Mouse (Mus musculus) fibroblast of lung, adult 2 months (primary cell): ENCODE measurements around the gene Lpar5.

ENCODE experiments used
- DNase-seq: peaks from one replicate; pipeline ENCODE4 v3.0.0-alpha.2; 2011; ENCODE audit warnings: low read depth

Gene Lpar5

DNA sequence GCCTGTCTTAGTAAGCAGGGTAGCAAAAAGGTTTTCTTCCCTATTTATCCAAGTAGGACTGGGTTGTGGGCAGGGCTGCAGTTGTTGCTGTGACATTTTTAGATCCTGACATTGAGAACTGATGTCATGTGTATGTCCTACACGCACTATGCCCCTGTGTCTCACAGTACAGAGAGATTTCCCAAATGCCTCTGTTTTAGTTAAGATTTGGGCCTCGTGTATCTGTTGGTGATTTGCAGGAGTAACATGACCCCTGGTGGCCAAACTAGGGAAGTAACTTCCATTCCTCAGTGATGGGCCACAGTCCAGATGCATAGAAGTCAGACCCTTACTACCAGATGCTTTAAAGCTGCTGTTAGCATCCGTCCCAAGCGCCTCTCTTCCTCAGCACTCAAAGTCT, 16.7 kb downstream of the Lpar5 start:
- DNase-seq: peak; percentile 56

DNA sequence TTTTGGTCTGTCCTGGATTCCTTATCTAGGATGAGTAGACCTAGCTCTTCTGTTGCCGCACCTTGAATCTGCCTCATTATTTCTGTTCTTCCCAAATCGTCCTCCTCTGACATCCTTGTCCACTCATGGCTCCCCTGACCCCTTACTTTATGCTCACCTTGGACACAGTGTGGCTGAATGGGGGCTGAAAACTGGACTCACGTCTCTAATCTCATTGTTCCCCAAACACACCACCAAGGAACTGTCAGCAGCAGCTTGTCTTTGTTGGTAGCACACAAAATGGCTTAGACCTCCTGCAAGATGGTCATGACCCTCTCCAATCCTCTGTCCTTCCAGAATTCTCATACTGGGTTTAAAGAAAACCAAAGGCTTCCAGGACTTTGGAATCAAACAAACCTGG, 20.2 kb downstream of the Lpar5 start:
- no peak for DNase-seq

DNA sequence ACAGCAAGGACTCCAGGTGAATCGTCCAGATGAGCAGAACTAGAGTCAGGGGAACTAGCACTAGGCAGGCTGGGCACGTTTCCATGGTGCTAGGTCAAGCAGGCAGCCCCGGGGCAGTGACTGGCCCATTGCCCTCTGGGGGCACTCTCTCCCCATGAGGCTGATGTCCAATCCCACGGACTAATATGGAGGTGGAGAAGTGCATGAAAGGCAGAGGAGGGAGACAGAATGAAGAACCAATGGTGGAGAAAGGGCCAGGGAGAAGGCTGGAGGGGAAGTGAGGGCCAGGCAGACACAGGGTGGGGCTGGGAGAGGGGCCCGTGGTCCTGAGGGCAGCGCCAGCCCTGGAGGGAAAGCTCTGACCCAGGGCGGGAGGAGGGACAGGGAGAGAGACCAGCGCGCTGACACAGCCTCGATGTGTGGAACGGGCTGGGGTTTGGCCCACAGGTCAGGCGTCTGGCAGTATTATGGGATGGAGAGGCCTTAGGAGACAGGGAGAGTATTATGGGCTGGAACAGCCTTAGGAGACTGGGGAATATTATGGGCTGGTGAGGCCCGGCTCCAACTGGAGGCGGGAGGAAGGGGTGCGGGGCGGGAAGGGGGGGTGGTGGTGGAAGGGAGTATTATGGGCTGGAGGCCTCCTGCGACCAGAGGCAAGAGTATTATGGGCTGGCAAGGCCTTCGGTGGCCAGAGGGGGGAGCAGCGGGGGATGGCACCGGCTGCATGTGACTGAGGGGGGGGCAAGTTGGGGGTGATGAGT, 21.0 kb downstream of the Lpar5 start:
- DNase-seq: peak; percentile 70

DNA sequence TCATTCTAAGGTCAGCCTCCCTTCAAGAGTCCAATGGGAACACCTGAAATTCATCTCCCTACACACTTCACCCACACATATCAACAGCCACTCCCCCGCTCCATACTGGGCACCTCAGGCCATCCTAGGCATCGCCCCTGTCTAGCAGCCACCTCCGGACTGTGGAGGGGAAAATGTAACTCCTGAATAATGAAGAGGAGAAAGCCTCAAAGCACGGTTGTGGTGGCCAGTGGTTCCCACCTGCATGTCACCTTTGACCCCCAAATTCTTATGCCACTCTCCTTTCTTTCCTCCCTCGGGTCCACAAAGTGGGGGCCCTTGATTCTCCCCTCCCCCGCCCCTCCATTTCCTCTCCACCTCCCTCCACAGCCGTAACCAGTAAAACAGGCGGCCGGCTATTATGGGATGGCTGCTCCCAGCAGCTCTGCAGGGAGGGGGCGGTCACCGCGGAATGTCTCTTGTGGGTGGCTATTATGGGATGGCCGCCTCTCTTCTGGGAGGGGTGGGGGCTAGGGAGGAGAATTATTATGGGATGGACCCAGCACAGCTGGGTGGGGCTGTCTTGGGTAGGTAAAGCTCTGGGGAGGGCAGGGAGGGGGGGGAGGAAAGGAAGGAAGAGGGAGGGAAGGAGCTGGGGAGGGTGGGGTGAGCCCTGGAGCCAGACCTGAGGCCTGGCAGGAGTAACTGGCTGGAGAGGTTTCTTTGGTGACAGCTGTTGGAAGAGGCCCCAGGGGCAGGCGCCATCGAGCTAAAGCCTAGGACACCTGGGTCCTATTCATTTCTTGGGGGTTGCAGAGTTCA, 22.0 kb downstream of the Lpar5 start:
- DNase-seq: no peak

- no peak for DNase-seq
Observed at GRCm38 (mm10) chr6:125090341-125091085, 22.8 kb downstream of the Lpar5 start.

DNA sequence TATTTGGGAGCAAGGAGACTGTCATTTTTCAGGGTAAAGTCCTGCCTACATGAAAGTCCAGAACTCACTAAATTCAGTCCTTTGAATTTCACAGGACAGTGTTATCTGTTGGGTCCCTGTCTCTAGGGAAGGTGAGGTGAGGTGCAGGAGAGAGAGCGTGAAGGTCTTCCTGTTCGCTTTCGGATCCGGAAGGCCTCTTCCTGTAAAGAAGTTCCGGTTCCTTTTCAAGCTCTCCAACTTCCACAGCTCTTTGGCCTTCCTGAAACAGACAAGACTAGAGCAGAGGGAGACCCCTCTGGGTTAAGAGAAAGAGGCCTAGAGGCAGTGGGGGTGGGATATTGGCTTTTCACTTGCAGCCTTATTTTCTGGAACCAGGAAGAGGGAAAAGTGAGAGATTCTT, 24.7 kb downstream of the Lpar5 start:
- DNase-seq: no peak

DNA sequence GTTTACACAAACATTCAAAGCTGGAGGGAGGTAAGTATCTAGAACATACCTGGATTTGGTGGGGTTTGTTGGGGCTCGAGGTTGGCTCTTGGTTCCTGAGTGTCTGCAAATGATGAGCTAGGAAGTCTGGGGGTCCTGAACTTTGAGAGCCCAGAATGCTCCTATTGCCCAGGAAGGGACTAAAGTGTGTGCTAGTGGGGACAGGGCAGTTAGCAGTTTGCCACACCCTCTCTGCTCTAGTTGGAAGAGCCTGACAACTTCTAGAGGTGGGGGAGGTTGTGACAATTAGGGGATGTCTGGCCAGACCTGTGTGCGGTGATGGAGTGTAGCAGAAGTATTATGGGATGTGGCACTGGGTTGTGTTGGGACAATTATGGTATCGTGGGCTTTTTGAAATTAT, 27.1 kb downstream of the Lpar5 start:
- DNase-seq: no peak

DNA sequence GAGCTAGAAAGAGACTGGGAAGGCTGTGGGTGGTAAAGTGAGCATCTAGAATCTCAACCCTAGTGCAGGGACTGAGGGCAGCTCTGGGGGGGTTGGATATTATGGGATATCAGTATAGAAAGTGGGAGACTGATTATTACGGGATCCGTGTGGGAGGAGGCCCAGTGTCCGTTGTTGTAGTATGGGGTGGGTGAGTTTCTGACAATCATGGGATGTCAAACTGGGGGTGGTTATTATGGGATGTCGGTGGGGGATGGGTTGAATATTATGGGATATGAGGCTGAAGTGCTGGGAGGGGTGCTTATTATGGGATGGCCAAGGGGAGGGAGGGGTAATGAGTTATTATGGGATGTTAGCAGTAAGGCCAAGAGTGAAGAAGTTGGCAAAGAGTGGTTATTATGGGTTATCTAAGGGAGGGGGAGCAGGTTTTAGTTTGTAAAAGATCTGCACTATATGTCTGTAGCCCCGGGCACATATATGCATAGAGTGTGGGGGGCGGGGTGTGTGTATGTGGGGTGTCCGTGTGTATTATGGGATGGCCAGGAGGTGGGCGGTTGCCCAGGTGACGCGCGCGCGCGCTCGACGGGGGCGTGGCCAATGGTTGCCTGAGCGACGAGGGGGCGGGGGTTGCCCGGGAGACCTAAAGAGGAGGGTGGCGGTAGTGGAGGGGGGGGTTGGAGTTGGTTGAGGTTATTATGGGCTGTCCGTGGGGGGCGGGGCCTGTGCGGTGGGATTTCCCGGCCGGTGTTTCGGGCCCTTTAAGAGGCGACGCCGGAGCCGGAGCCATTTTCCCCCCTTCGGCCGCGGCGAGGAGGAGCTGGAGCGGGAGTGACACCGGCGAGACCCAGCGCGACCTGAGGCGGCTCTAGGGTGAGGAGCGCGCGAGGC, 27.9 kb downstream of the Lpar5 start, which contains the start of gene Chd4:
Gene Chd4, plus strand, starts transcription at position 591 of the 888 bp plus-strand sequence.
- no peak for DNase-seq

GRCm38 (mm10) chr6:125096279-125096596, 28.5 kb downstream of the Lpar5 start:
- no peak for DNase-seq

GRCm38 (mm10) chr6:125096597-125097345, 29.1 kb downstream of the Lpar5 start:
- DNase-seq: no peak

GRCm38 (mm10) chr6:125097346-125097689, 29.6 kb downstream of the Lpar5 start:
- no peak for DNase-seq

DNA sequence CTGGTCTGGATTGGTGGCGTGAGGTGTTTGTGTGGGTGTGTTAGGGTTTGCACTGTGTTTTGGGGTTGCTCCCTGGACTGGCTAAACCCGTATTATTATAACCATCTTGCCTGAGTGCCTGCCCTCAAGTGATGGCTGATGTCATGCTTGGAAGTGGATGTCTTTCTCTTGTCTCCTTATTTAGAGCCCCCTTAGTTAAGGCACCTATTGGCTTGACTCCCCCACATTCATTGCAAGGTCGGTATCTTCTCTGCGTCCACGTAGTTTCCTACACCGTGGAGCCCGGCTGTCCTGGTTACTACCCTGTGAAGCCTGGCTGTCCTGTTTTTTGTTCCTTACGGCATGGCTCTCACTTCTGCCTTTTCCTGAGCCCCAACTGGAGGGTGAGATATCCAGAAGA, 30.2 kb downstream of the Lpar5 start:
- DNase-seq: no peak

DNA sequence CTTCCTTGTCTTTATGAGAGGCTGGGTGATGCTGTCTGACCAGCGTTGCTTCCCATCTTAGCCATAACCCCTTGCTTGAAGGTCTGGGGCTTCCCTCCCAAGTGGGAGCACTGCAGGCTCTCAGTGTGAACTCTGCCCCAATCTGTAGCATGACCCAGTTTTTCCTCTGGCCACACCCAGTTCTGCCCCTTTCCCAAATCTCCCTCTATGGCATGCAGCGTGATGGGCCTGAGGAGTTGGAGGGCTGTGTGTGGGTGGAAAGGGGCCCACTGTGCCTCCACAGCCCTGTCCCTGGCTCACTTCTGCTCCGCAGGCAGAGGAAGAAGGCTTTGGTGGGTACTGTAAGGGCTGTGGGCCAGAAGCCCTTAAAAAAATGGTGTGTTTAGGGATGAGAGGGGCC, 30.8 kb downstream of the Lpar5 start:
- no peak for DNase-seq

- no peak for DNase-seq
Observed at GRCm38 (mm10) chr6:125099421-125099971, 31.8 kb downstream of the Lpar5 start.

DNA sequence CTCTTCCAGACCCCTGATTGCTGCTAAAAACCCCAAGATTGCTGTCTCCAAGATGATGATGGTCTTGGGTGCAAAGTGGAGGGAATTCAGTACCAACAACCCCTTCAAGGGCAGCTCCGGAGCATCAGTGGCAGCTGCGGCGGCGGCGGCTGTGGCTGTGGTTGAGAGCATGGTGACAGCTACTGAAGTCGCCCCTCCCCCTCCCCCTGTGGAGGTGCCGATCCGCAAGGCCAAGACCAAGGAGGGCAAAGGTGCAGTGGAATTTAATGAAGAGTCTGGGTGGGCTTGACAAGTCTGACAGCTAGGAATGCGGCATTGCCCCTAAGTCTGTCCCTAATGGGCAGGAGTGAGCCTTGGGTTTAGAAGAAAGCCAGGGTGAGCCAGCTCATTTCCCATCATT, 33.7 kb downstream of the Lpar5 start:
- no peak for DNase-seq

- DNase-seq: no peak
Observed at GRCm38 (mm10) chr6:125104223-125104622, 36.5 kb downstream of the Lpar5 start.

DNA sequence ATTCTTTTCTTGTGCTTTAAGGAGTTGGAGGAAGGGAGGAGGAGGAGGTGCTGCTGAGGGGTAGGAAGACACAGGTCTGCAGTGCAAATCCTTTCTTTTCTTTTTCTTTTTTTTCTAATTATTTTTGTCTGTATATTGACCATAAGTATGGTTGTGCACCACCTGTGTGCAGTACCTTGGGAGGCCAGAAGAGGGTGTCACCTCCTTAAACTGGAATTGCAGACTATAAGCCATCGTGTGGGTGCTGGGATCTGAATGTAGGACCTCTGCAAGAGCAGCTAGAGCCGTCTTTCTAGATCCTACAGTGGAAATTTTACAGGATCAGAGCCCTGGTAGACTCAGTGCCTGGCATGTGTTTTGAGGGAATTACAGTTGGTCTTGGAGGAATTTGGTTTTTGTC, 40.0 kb downstream of the Lpar5 start:
- no peak for DNase-seq

GRCm38 (mm10) chr6:125109371-125109770, 41.7 kb downstream of the Lpar5 start:
- no peak for DNase-seq

GRCm38 (mm10) chr6:125110927-125111326, 43.2 kb downstream of the Lpar5 start:
- no peak for DNase-seq

DNA sequence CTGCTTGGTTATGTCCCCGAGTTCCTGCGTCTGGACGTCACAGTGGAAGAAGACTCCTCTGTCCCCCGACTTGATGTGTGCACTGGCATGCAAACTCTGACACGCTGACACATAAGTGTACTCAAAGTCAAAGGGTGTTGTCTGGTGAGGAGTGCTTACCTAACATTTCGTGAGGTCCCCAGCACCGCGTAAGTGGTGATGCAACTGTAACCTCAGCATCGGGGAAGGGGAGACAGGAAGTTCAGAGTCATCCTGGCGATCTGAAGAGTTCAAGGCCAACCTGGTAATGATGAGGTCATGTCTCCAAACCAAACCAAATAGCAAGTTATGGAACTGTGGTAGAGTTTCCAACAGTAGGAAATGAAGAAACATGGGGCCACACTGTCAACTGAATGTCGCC, 44.8 kb downstream of the Lpar5 start:
- DNase-seq: no peak

DNA sequence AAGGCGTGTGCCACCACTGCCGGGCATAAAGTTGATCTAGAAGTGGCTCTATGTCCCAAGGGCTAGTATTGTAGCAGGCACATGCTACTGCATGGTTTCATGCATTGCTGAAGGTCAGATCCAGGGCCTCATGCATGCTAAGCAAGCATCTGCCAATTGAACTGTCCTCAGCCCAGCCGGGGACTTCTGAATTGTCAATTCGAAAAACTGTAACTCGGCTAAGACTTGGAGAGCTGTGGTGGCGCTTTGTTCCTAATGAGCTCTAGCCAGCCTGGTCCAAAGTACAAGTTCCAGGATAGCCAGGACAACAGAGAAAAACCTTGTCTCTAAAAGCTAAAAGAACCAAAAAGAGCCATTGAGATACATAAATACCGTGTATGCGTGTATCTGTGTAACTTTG, 51.7 kb downstream of the Lpar5 start:
- no peak for DNase-seq
